Mouse (Mus musculus): ENCODE measurements around the gene Ccdc74a.
"Not testable (repeated sequence)": the region's sequence is repeated elsewhere in the genome, so short reads cannot be mapped to it uniquely, and the experiment has no call there.

The Ccdc74a gene

GRCm38 (mm10) chr16:17646310-17647114, at the start of gene Ccdc74a:
Gene Ccdc74a, plus strand, starts transcription at chr16:17646470.
- DNase-seq: peak; percentile 98

GRCm38 (mm10) chr16:17600944-17601562, 45.2 kb upstream of the Ccdc74a start:
- no peak for DNase-seq

- DNase-seq: no peak
These were observed 41.3 kb upstream of the Ccdc74a start for GRCm38 (mm10) chr16:17604941-17605340.

GRCm38 (mm10) chr16:17605684-17606083, 40.6 kb upstream of the Ccdc74a start:
- no peak for DNase-seq

GRCm38 (mm10) chr16:17611383-17611782, 34.9 kb upstream of the Ccdc74a start:
- DNase-seq: no peak

- DNase-seq: not testable (repeated sequence)
These were observed 31.5 kb upstream of the Ccdc74a start for GRCm38 (mm10) chr16:17614740-17615139.

GRCm38 (mm10) chr16:17616212-17616611, 30.1 kb upstream of the Ccdc74a start:
- no peak for DNase-seq

GRCm38 (mm10) chr16:17617922-17618565, 28.2 kb upstream of the Ccdc74a start:
- DNase-seq: peak; percentile 91

- DNase-seq: peak; percentile 98
These were observed 26.8 kb upstream of the Ccdc74a start, which contains the start of gene Smpd4 for GRCm38 (mm10) chr16:17619198-17620105. Gene Smpd4, plus strand, starts transcription at chr16:17619354.

- no peak for DNase-seq
These were observed 24.3 kb upstream of the Ccdc74a start for GRCm38 (mm10) chr16:17621936-17622335.

- no peak for DNase-seq
These were observed 20.6 kb upstream of the Ccdc74a start for GRCm38 (mm10) chr16:17625488-17626268.

- DNase-seq: no peak
These were observed 20.1 kb upstream of the Ccdc74a start for GRCm38 (mm10) chr16:17626269-17626555.

- no peak for DNase-seq
These were observed 13.7 kb upstream of the Ccdc74a start for GRCm38 (mm10) chr16:17632580-17632979.

GRCm38 (mm10) chr16:17633481-17634181, 12.6 kb upstream of the Ccdc74a start:
- DNase-seq: no peak

- DNase-seq: no peak
These were observed 9.4 kb upstream of the Ccdc74a start for GRCm38 (mm10) chr16:17636904-17637303.

GRCm38 (mm10) chr16:17637610-17638009, 8.7 kb upstream of the Ccdc74a start:
- DNase-seq: no peak

GRCm38 (mm10) chr16:17638036-17638628, 8.1 kb upstream of the Ccdc74a start:
- DNase-seq: no peak

GRCm38 (mm10) chr16:17639081-17639480, 7.2 kb upstream of the Ccdc74a start:
- no peak for DNase-seq

- DNase-seq: no peak
These were observed 6.3 kb upstream of the Ccdc74a start for GRCm38 (mm10) chr16:17639951-17640350.

GRCm38 (mm10) chr16:17640706-17641105, 5.6 kb upstream of the Ccdc74a start:
- DNase-seq: no peak

GRCm38 (mm10) chr16:17641301-17641700, 5.0 kb upstream of the Ccdc74a start:
- DNase-seq: peak; percentile 87

Data from heart, adult 11 months (tissue).